Mouse (Mus musculus): ENCODE data around the gene Ssxb3. TPM values are rescaled to one million over a fixed set of nuclear protein-coding genes. Genes with fewer than 3 reads are reported as not detected.
"Not testable (repeated sequence)": the region's sequence is repeated elsewhere in the genome, so short reads cannot be mapped to it uniquely, and the experiment has no call there.

The Ssxb3 gene
- polyA plus RNA-seq (2015; fragmentation: Nextera tagmentation; extraction: Ambion mirVana): not detected in 2 replicates

DNA sequence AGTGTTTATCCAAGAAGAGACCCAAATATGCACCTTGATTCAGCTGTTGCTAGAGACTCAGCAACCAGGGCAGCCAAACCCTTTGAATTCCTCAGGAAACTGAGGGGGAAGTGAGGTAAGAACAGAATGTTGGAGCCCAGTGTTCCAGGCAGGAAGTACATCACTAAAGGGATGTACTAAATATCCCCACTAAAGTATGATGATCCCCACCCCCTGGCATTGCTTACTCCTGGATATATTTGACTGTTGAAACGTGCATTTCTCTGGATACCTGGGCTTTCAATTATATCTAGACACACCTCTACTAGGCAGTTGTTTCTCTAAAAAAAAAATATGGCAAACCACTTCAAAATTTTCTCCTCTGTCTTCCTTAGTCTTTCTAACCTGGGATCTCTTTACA, at the start of gene Ssxb3:
Gene Ssxb3, minus strand, starts transcription at position 101 of the 400 bp plus-strand sequence.
- not testable (repeated sequence) for ATAC-seq (ENCODE audit: low read depth); H3K36me3 ChIP-seq (ENCODE audit: control insufficient read depth, insufficient read depth, low read length); H3K9me3 ChIP-seq (ENCODE audit: control insufficient read depth, low read length); H3K9ac ChIP-seq (ENCODE audit: low read length); H3K4me3 ChIP-seq (ENCODE audit: low read length); H3K4me2 ChIP-seq (ENCODE audit: low read depth, low read length); H3K27me3 ChIP-seq (ENCODE audit: control insufficient read depth, insufficient read depth, low read depth, low read length); H3K4me1 ChIP-seq (replicated peaks; ENCODE audit: control insufficient read depth, insufficient read depth, low read length); H3K27ac ChIP-seq (ENCODE audit: low read length)
- 18% methylated on average over 1 of the region's 1 CpGs for WGBS

DNA sequence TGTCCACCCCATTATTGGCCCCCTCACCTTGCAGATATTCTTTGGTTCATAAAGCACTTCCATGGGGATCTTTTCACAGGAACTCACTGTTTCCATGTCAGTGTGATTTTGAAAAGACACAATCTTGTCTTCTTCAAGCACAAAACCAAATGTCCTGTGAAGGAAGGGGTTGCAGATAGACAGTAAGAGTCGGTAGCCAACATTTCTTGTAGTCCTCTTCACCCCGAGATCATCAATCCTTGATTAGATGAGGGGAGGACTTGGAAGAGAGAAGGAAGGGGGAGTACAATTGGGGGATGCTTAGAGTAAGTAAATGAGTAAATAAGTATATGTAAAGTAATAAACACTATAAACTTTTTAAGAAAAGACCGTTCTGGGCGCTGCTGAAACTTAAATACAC, 43.5 kb downstream of the Ssxb3 start, which contains the start of gene Ssxb6:
Gene Ssxb6, minus strand, starts transcription at position 101 of the 400 bp plus-strand sequence.
- H3K4me3 ChIP-seq (ENCODE audit: low read length); H3K36me3 ChIP-seq (ENCODE audit: control insufficient read depth, insufficient read depth, low read length); H3K27ac ChIP-seq (ENCODE audit: low read length); H3K27me3 ChIP-seq (ENCODE audit: control insufficient read depth, insufficient read depth, low read depth, low read length); H3K9ac ChIP-seq (ENCODE audit: low read length); H3K9me3 ChIP-seq (ENCODE audit: control insufficient read depth, low read length); H3K4me1 ChIP-seq (replicated peaks; ENCODE audit: control insufficient read depth, insufficient read depth, low read length); ATAC-seq (ENCODE audit: low read depth); H3K4me2 ChIP-seq (ENCODE audit: low read depth, low read length): not testable (repeated sequence)
- WGBS: 58% methylated on average over 4 of the region's 4 CpGs

Other genes with a start within 250 kb of the Ssxb3 start
- not detected in 2 replicates for gene Ssxb9, start 224.8 kb downstream of the Ssxb3 start, polyA plus RNA-seq (2015; fragmentation: Nextera tagmentation; extraction: Ambion mirVana)
- not detected in 2 replicates for gene Ssxb1, start 178.5 kb downstream of the Ssxb3 start, polyA plus RNA-seq (2015; fragmentation: Nextera tagmentation; extraction: Ambion mirVana)
- gene Ssxb2, start 130.1 kb downstream of the Ssxb3 start, polyA plus RNA-seq (2015; fragmentation: Nextera tagmentation; extraction: Ambion mirVana): not detected in 2 replicates
- not detected in 2 replicates for gene Gm14459, start 66.9 kb downstream of the Ssxb3 start, polyA plus RNA-seq (2015; fragmentation: Nextera tagmentation; extraction: Ambion mirVana)
- gene Ssxb6, start 43.6 kb downstream of the Ssxb3 start, polyA plus RNA-seq (2015; fragmentation: Nextera tagmentation; extraction: Ambion mirVana): not detected in 2 replicates
- not detected in 2 replicates for gene Ssxb8, start 99.0 kb upstream of the Ssxb3 start, polyA plus RNA-seq (2015; fragmentation: Nextera tagmentation; extraction: Ambion mirVana)
- gene Ssx9, start 156.6 kb upstream of the Ssxb3 start, polyA plus RNA-seq (2015; fragmentation: Nextera tagmentation; extraction: Ambion mirVana): not detected in 2 replicates
- not detected in 2 replicates for gene Ssxb5, start 211.9 kb upstream of the Ssxb3 start, polyA plus RNA-seq (2015; fragmentation: Nextera tagmentation; extraction: Ambion mirVana)